Mouse (Mus musculus) cerebellum, adult 2 months (tissue): ENCODE measurements around the gene Trim2.

ENCODE experiments used
- CTCF ChIP-seq: fragments of 200-500 bp; IDR thresholded peaks from 2 replicates; pipeline ENCODE4 v1.5.1; 2011; ENCODE audit warnings: low read depth, mild to moderate bottlenecking, control low read depth, low read length, moderate library complexity, borderline replicate concordance; ENCODE audit not compliant: insufficient read depth
- POLR2A ChIP-seq: fragments of 200-500 bp; IDR thresholded peaks from 2 replicates; pipeline ENCODE4 v1.6.1; 2011; ENCODE audit warnings: low read length, control low read depth, borderline replicate concordance; ENCODE audit not compliant: insufficient read depth

GRCm38 (mm10) chr3:84135387-84135786, 171.3 kb downstream of the Trim2 start:
- no peak for TF ChIP-seq CTCF
- no peak for TF ChIP-seq POLR2A
